Mouse (Mus musculus): ENCODE results near the gene Trappc1. TPM values are rescaled to one million over a fixed set of nuclear protein-coding genes. Genes with fewer than 3 reads are reported as not detected.
A peak's percentile ranks its signal among the peaks of the same experiment; 100 is the strongest.

Trappc1 gene
- polyA plus RNA-seq, 1 experiment = 72.3 TPM

GRCm38 (mm10) chr11:69328517-69328916 is 4.7 kb downstream of the Trappc1 start:
- H3K27ac ChIP-seq (ENCODE audit: insufficient read depth, low read depth, low read length) = no peak overlapping the region
- H3K4me3 ChIP-seq (ENCODE audit: insufficient read depth, low read depth, low read length) = no peak overlapping the region
- no peaks in the 10 kb centered on the region for H3K36me3 ChIP-seq (ENCODE audit: control insufficient read depth, insufficient read depth, low read length)
- H3K27me3 ChIP-seq (replicated peaks; ENCODE audit: control insufficient read depth, insufficient read depth, low read length) = no peaks in the 10 kb centered on the region
- peaks cover 10% of the 10 kb centered on the region; the same call in 1 of the 2 replicates for H3K4me1 ChIP-seq (ENCODE audit: control insufficient read depth, insufficient read depth, low read length)
- 97% methylated on average over 6 of the region's 6 CpGs for WGBS
- TF ChIP-seq POLR2A (IDR thresholded peaks at IDR 0.05; ENCODE audit: low read depth, low read length) (no peak), CTCF (conservative IDR thresholded peaks at IDR 0.05; ENCODE audit: insufficient read depth, insufficient read length, low read depth, low read length) (no peak)
- DNase-seq = no peak

GRCm38 (mm10) chr11:69331152-69331551 is 7.4 kb downstream of the Trappc1 start:
- H3K27me3 ChIP-seq (replicated peaks; ENCODE audit: control insufficient read depth, insufficient read depth, low read length) = no peaks in the 10 kb centered on the region
- TF ChIP-seq CTCF (conservative IDR thresholded peaks at IDR 0.05; ENCODE audit: insufficient read depth, insufficient read length, low read depth, low read length) (no peak), POLR2A (IDR thresholded peaks at IDR 0.05; ENCODE audit: low read depth, low read length) (no peak)
- H3K4me1 ChIP-seq (ENCODE audit: control insufficient read depth, insufficient read depth, low read length) = peaks cover 7% of the 10 kb centered on the region; the same call in 1 of the 2 replicates
- no peak overlapping the region for H3K27ac ChIP-seq (ENCODE audit: insufficient read depth, low read depth, low read length)
- WGBS = 87% methylated on average over 6 of the region's 6 CpGs
- H3K36me3 ChIP-seq (ENCODE audit: control insufficient read depth, insufficient read depth, low read length) = no peaks in the 10 kb centered on the region
- no peak overlapping the region for H3K4me3 ChIP-seq (ENCODE audit: insufficient read depth, low read depth, low read length)
- no peak for DNase-seq

GRCm38 (mm10) chr11:69331929-69332405 is 8.2 kb downstream of the Trappc1 start:
- Histone ChIP-seq H3K4me3 (ENCODE audit: insufficient read depth, low read depth, low read length) (peak overlapping the region; percentile 86), H3K27me3 (replicated peaks; ENCODE audit: control insufficient read depth, insufficient read depth, low read length) (no peaks in the 10 kb centered on the region), H3K4me1 (ENCODE audit: control insufficient read depth, insufficient read depth, low read length) (peaks cover 7% of the 10 kb centered on the region; the same call in 1 of the 2 replicates), H3K36me3 (ENCODE audit: control insufficient read depth, insufficient read depth, low read length) (no peaks in the 10 kb centered on the region), H3K27ac (ENCODE audit: insufficient read depth, low read depth, low read length) (peak overlapping the region; percentile 32; the same call in 1 of the 2 replicates)
- DNase-seq = peak; percentile 72
- WGBS = 1% methylated on average over 24 of the region's 24 CpGs
- TF ChIP-seq POLR2A (IDR thresholded peaks at IDR 0.05; ENCODE audit: low read depth, low read length) (peak; percentile 52), CTCF (conservative IDR thresholded peaks at IDR 0.05; ENCODE audit: insufficient read depth, insufficient read length, low read depth, low read length) (no peak)

- no peak for DNase-seq
- H3K27ac ChIP-seq (ENCODE audit: insufficient read depth, low read depth, low read length) = no peak overlapping the region
- no peak overlapping the region for H3K4me3 ChIP-seq (ENCODE audit: insufficient read depth, low read depth, low read length)
- H3K36me3 ChIP-seq (ENCODE audit: control insufficient read depth, insufficient read depth, low read length) = no peaks in the 10 kb centered on the region
- H3K27me3 ChIP-seq (replicated peaks; ENCODE audit: control insufficient read depth, insufficient read depth, low read length) = no peaks in the 10 kb centered on the region
- TF ChIP-seq CTCF (conservative IDR thresholded peaks at IDR 0.05; ENCODE audit: insufficient read depth, insufficient read length, low read depth, low read length) (no peak), POLR2A (IDR thresholded peaks at IDR 0.05; ENCODE audit: low read depth, low read length) (no peak)
- WGBS = 51% methylated on average over 8 of the region's 8 CpGs
- peaks cover 7% of the 10 kb centered on the region; the same call in 1 of the 2 replicates for H3K4me1 ChIP-seq (ENCODE audit: control insufficient read depth, insufficient read depth, low read length)
Observed at GRCm38 (mm10) chr11:69332713-69333253, 9.0 kb downstream of the Trappc1 start.

GRCm38 (mm10) chr11:69333922-69334321 is 10.1 kb downstream of the Trappc1 start:
- no peak overlapping the region for H3K4me3 ChIP-seq (ENCODE audit: insufficient read depth, low read depth, low read length)
- 45% methylated on average over 3 of the region's 3 CpGs for WGBS

GRCm38 (mm10) chr11:69334796-69335195 is 11.0 kb downstream of the Trappc1 start:
- Histone ChIP-seq H3K27me3 (replicated peaks; ENCODE audit: control insufficient read depth, insufficient read depth, low read length) (no peaks in the 10 kb centered on the region), H3K27ac (ENCODE audit: insufficient read depth, low read depth, low read length) (no peak overlapping the region), H3K4me3 (ENCODE audit: insufficient read depth, low read depth, low read length) (no peak overlapping the region), H3K36me3 (ENCODE audit: control insufficient read depth, insufficient read depth, low read length) (no peaks in the 10 kb centered on the region), H3K4me1 (ENCODE audit: control insufficient read depth, insufficient read depth, low read length) (peaks cover 7% of the 10 kb centered on the region; the same call in 1 of the 2 replicates)
- TF ChIP-seq CTCF (conservative IDR thresholded peaks at IDR 0.05; ENCODE audit: insufficient read depth, insufficient read length, low read depth, low read length) (no peak), POLR2A (IDR thresholded peaks at IDR 0.05; ENCODE audit: low read depth, low read length) (no peak)
- 73% methylated on average over 4 of the region's 4 CpGs for WGBS
- DNase-seq = no peak

More at GRCm38 (mm10) chr11:69333922-69334321, 10.1 kb downstream of the Trappc1 start:
- no peak overlapping the region for H3K27ac ChIP-seq (ENCODE audit: insufficient read depth, low read depth, low read length)
- H3K36me3 ChIP-seq (ENCODE audit: control insufficient read depth, insufficient read depth, low read length) = no peaks in the 10 kb centered on the region
- no peaks in the 10 kb centered on the region for H3K27me3 ChIP-seq (replicated peaks; ENCODE audit: control insufficient read depth, insufficient read depth, low read length)
- peaks cover 7% of the 10 kb centered on the region; the same call in 1 of the 2 replicates for H3K4me1 ChIP-seq (ENCODE audit: control insufficient read depth, insufficient read depth, low read length)
- TF ChIP-seq POLR2A (IDR thresholded peaks at IDR 0.05; ENCODE audit: low read depth, low read length) (no peak), CTCF (conservative IDR thresholded peaks at IDR 0.05; ENCODE audit: insufficient read depth, insufficient read length, low read depth, low read length) (peak; percentile 29; the same call in 1 of the 2 replicates)
- no peak for DNase-seq

All from kidney, adult 2 months (tissue).